Mouse (Mus musculus) gastrocnemius, adult 8-10 months (tissue): Measurements from ENCODE around the gene Rexo1. TPM values are rescaled to one million over a fixed set of nuclear protein-coding genes. Genes with fewer than 3 reads are reported as not detected.

Experiments used
- DNase-seq, 2 experiments: peaks; one replicate each; pipeline ENCODE4 v3.0.0; 2022; ENCODE audit warnings: low spot score in 2 of 2
- microRNA-seq: library from miRNA; unstranded; fragments of <30 nt; microRNA quantifications from one replicate; pipeline ENCODE4 v1.2.0, GENCODE M21; 2022
- total RNA-seq, 4 experiments: library from RNA; stranded (reverse); gene quantifications; 2 replicates each; pipeline ENCODE4 v1.2.4; 2022

Gene Rexo1
- total RNA-seq, 4 experiments from 2014 or later, result 8.5 to 11.1 (median 10.1) TPM

DNA sequence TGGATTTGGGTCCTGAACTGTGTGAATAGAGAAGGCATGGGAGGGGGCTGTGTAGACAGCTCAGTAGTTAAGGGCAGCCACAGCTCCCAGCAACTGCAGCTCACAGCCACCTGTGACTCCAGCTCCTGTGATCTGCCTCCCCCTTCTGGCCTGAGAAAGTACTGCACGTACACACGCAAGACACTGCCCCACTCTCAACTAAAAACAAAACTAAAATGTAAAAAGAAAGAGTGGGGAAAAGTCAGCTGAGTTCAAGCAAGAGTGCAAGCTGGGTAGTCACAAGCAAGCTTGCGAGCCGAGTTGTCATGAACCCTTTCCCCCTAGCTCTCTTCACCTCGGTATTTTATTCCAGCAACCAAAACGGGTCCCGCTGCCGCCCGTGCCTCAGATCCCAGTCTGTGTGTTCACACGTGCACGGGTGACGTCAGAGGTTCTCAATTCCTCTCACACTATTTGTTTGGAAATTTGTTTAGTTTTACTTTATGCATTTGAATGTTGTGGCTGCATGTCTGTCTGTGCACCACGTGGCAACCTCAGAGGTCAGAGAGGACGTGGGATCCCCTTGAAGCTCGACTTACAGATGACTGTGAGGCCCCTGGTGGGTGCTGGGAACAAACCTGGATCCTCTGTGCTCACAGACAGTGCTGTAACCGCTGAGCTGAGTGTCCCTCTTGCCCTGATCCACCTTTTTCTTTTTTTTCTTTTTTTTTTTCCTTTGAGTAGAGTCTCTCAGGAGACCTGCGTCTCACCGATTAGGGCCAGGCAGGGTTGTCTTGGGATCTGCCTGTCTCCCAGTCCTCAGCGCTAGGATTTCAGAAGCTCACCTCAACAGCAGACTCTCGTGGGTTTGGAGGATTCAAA lies 51.7 kb downstream of the Rexo1 start:
- peak; percentile 50 to 54 for DNase-seq

DNA sequence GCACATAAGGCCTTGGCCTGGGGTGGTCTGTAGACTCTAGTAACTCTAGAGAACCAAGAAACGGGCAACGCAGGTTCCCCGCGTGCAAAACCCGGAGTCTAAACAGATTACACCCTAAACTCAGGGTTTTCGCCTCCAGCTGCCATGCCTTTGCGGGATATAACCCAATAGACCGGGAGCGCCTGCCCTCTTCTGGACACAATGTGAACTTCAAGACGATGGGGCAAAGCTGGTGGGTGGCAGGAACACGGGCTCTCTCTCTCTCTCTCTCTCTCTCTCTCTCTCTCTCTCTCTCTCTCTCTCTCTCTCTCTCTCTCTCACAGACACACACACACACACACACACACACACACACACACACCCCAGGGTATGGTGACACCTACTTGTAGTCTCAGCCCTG lies 55.1 kb downstream of the Rexo1 start:
- no peak for DNase-seq

GRCm38 (mm10) chr10:80504724-80505123 lies 56.6 kb downstream of the Rexo1 start:
- no peak for DNase-seq

DNA sequence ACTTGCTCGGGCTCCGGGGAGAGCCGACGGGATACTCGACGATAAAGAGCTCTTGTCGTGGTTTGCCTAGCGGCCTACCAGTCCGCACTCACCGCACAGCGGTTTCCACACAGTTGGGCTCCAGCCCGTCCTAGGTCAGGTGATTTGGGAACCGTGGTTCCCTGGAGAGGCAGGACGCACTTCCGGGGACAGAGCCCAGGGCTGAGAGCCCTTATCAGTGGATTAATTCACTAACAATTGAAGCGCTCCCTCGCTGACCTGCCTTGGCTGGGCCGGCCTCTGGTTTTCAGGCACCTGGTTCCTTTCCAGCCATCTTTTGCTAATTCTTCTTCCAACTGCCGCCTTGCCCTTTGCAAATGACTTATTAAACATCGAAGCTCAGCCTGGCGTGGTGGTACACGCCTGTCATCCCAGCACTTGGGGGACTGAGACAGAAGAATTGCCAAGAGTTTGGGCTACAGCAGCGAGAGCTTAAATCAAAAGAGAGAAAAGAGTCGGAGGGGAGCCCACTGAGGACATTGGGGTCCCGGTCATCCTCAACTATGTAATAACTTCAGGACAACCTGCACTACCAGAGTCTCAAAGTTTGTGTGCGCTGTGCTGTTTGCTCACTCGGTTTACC lies 57.6 kb downstream of the Rexo1 start:
- no peak for DNase-seq

GRCm38 (mm10) chr10:80502819-80503314 lies 58.5 kb downstream of the Rexo1 start:
- no peak for DNase-seq

DNA sequence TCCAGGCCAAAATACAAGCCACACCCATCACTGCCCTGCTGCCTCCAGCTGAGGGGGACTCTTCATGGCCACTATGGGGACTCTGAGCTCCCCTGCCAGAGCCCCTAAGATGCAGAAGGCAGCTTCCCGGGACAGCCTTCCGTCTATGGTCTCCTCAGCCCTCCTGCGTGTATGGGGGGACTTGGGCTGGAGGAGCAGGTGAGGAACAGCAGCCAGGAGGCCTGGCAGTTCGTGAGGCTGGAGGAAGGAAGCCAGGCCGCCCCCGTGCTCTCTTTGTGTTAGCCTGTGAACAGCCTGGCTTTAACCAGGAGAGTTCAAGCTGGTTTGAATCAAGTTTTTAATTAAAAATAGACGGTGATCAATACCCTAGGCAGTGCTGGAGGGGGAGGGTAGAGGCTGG lies 59.1 kb downstream of the Rexo1 start:
- DNase-seq, result no peak

DNA sequence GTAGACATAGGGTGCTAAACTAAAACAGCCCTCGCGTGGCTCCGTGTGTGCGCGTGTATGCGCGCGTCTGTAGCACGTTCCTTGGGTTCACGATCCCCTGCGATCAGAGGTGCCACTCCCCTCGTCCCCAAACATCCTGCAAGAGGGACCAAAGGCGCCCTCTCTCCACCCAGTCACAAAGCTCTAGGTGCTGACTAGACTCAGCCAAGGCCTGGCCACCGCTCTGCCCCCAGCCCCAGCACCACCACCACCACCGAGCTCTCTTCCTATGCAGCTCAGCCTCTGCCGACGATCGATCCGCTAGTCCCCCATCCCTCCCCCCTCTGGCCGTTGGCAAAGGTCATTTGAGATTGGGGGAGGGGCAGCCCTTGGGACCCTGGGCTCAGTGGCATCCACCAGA lies 64.9 kb downstream of the Rexo1 start:
- DNase-seq, result no peak

DNA sequence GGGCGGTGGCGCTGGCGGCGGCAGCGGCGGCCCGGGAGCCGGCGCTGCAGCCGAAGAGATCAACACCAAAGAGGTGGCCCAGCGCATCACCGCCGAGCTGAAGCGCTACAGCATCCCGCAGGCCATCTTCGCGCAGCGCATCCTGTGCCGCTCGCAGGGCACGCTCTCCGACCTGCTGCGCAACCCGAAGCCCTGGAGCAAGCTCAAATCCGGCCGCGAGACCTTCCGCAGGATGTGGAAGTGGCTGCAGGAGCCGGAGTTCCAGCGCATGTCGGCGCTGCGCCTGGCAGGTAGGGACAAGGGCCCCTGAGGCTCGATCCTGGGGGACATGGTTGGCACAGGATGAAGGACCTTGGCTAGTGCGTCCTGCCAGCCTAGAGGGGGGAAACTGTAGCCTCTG lies 65.5 kb downstream of the Rexo1 start:
- no peak for DNase-seq

- DNase-seq, result no peak
These were observed 66.6 kb downstream of the Rexo1 start, which contains the start of gene Onecut3 for GRCm38 (mm10) chr10:80494732-80495131. Gene Onecut3, plus strand, starts transcription at chr10:80494835.

Small RNA genes lying within 50 kb of the gene (microRNA-seq; reads per million reads assigned to microRNA genes)
- gene Mir6912, result not detected

Other genes with a start within 250 kb of the Rexo1 start
- gene 2310011J03Rik, start 241.0 kb downstream of the Rexo1 start, total RNA-seq, result 1 to 10 TPM; 5.4 to 8.9 (median 6.6) TPM
- 1 to 10 TPM in 1 of 4 experiments, under 1 TPM in 3; 0.67 to 1.1 (median 0.91) TPM for gene Pcsk4, start 232.1 kb downstream of the Rexo1 start, total RNA-seq
- gene Reep6, start 231.6 kb downstream of the Rexo1 start, total RNA-seq, result 1 to 10 TPM; 2.6 to 4.0 (median 3.2) TPM
- 10 to 100 TPM; 22.6 to 30.4 (median 26.9) TPM for gene Adamtsl5, start 213.1 kb downstream of the Rexo1 start, total RNA-seq
- under 1 TPM in 2 of 4 experiments, not detected in 2; 0.27 to 0.36 TPM for gene Plk5, start 205.1 kb downstream of the Rexo1 start, total RNA-seq
- 1 to 10 TPM; 4.2 to 6.3 (median 4.7) TPM for gene Mex3d, start 173.9 kb downstream of the Rexo1 start, total RNA-seq
- 100 to 1,000 TPM; 120 to 138 (median 131) TPM for gene Mbd3, start 162.0 kb downstream of the Rexo1 start, total RNA-seq
- gene Uqcr11, start 154.7 kb downstream of the Rexo1 start, total RNA-seq, result 100 to 1,000 TPM; 691 to 868 (median 797) TPM
- gene Tcf3, start 127.9 kb downstream of the Rexo1 start, total RNA-seq, result 10 to 100 TPM in 3 of 4 experiments, 1 to 10 TPM in 1; 9.9 to 13.1 (median 10.8) TPM
- gene Onecut3, start 66.7 kb downstream of the Rexo1 start, total RNA-seq, result not detected
- not detected for gene Atp8b3, start 22.4 kb downstream of the Rexo1 start, total RNA-seq
- gene Klf16, start 15.8 kb upstream of the Rexo1 start, total RNA-seq, result 1 to 10 TPM; 1.1 to 2.0 (median 1.3) TPM
- gene Abhd17a, start 28.8 kb upstream of the Rexo1 start, total RNA-seq, result 10 to 100 TPM; 70.5 to 80.7 (median 77.3) TPM
- gene Scamp4, start 41.3 kb upstream of the Rexo1 start, total RNA-seq, result 10 to 100 TPM; 17.4 to 21.2 (median 19.2) TPM
- gene Adat3, start 41.3 kb upstream of the Rexo1 start, total RNA-seq, result under 1 TPM in 3 of 4 experiments, not detected in 1; 0.29 to 0.43 (median 0.36) TPM
- under 1 TPM in 2 of 4 experiments, not detected in 2; 0.20 to 0.24 TPM for gene Gm49322, start 44.5 kb upstream of the Rexo1 start, total RNA-seq
- gene Csnk1g2, start 61.3 kb upstream of the Rexo1 start, total RNA-seq, result 100 to 1,000 TPM; 124 to 147 (median 144) TPM
- gene Btbd2, start 95.5 kb upstream of the Rexo1 start, total RNA-seq, result 10 to 100 TPM; 36.7 to 40.7 (median 39.7) TPM
- gene Mknk2, start 116.6 kb upstream of the Rexo1 start, total RNA-seq, result 100 to 1,000 TPM; 226 to 292 (median 253) TPM
- 1 to 10 TPM; 2.6 to 3.6 (median 3.4) TPM for gene Mob3a, start 140.4 kb upstream of the Rexo1 start, total RNA-seq
- gene Izumo4, start 140.6 kb upstream of the Rexo1 start, total RNA-seq, result 1 to 10 TPM; 1.0 to 3.1 (median 2.7) TPM
- gene Ap3d1, start 180.7 kb upstream of the Rexo1 start, total RNA-seq, result 10 to 100 TPM; 24.1 to 29.3 (median 27.8) TPM
- 10 to 100 TPM; 12.4 to 13.8 (median 13.5) TPM for gene Dot1l, start 193.6 kb upstream of the Rexo1 start, total RNA-seq
- 10 to 100 TPM; 26.0 to 33.2 (median 29.9) TPM for gene Sf3a2, start 236.6 kb upstream of the Rexo1 start, total RNA-seq
- gene Plekhj1, start 237.1 kb upstream of the Rexo1 start, total RNA-seq, result 10 to 100 TPM; 24.2 to 34.4 (median 32.0) TPM
- gene Amh, start 243.7 kb upstream of the Rexo1 start, total RNA-seq, result under 1 TPM in 3 of 4 experiments, not detected in 1; 0.22 to 0.40 (median 0.24) TPM